ENCODE assay signal across 9 mouse cellular contexts in the genomic region with DNA sequence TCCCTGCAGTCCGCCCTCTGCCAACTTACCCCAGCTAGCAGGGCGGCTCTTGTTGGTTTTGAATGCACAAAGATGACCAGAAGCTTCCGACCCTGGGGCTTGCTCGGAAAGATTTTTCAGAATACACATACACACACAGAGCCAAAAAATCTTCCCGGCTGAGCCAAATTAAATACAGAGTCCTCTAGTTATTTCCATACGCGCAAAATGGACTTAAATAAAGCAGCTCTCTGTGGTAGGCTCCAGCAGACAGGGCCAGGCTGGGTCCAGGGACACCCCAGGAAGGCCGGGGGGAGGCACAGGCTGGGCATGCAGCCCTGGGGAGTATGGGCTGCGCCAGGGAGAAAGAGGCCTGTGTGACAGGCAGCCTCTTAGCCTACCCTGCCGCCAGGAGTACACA.
DNase-seq lines count a peak whose midpoint lies in the region; ATAC-seq lines count a peak whose summit lies in the region.
"Had no signal": no experiment of that assay in that cellular context is flagged by ENCODE, and none has a peak within 500 bp of the region (broad histone marks: within the 10 kb centered on the region; RNA-seq: fewer than 3 reads in every experiment).

No protein-coding gene starts in this region.

- 87% methylated on average over 10 of the region's 10 CpGs for WGBS in forebrain, embryonic 10.5 days
- WGBS in forebrain, embryonic 11.5 days, result 91% methylated on average over 10 of the region's 10 CpGs
- 81% methylated on average over 10 of the region's 10 CpGs for WGBS in heart, embryonic 10.5 days

- no peak overlapping the region for H3K9ac ChIP-seq in forebrain, embryonic 11.5 days (ENCODE audit: low read length)

- ATAC-seq in forebrain, embryonic 11.5 days (replicated peaks; ENCODE audit: low FRiP score), result no peak
- no peak for ATAC-seq in megakaryocyte-erythroid progenitor cell, adult 5-6 weeks (replicated peaks; ENCODE audit: low FRiP score, low TSS enrichment, poor library complexity, severe bottlenecking)

- H3K4me1 ChIP-seq in forebrain, embryonic 10.5 days, result peaks cover 51% of the 10 kb centered on the region
- peaks cover 9% of the 10 kb centered on the region for H3K4me1 ChIP-seq in forebrain, embryonic 11.5 days (replicated peaks; ENCODE audit: control insufficient read depth, insufficient read depth, low read length)
- H3K4me1 ChIP-seq in heart, embryonic 10.5 days, result peaks cover 97% of the 10 kb centered on the region

- H3K4me3 ChIP-seq in forebrain, embryonic 10.5 days, result no peak overlapping the region
- H3K4me3 ChIP-seq in forebrain, embryonic 11.5 days (ENCODE audit: low read depth, low read length), result no peak overlapping the region
- no peak overlapping the region for H3K4me3 ChIP-seq in heart, embryonic 10.5 days

- no peak for DNase-seq in forebrain, embryonic 10.5 days (ENCODE audit: extremely low spot score, low spot score)
- no peak for DNase-seq in forebrain, embryonic 11.5 days (ENCODE audit: low spot score)
- DNase-seq in brain, adult 2 months (ENCODE audit: low read depth, low spot score), result peak; percentile 69
- DNase-seq in heart, embryonic 10.5 days (ENCODE audit: low spot score), result no peak
- peak; percentile 58 for DNase-seq in left cerebral cortex, postnatal 4 days
- DNase-seq in right cerebral cortex, postnatal 25 days, result peak; percentile 48
- no peak for DNase-seq in thymus, postnatal 4 days

- peak overlapping the region; percentile 27; the same call in 1 of the 2 replicates for H3K27ac ChIP-seq in forebrain, embryonic 10.5 days
- H3K27ac ChIP-seq in forebrain, embryonic 11.5 days (ENCODE audit: low read depth, low read length), result no peak overlapping the region
- peak overlapping the region; percentile 43; the same call in 1 of the 2 replicates for H3K27ac ChIP-seq in heart, embryonic 10.5 days
- H3K27ac ChIP-seq: macrophage had no signal

- no peak overlapping the region for H3K4me2 ChIP-seq in forebrain, embryonic 11.5 days (ENCODE audit: low read depth, low read length, severe bottlenecking)

- no peaks in the 10 kb centered on the region for H3K27me3 ChIP-seq in forebrain, embryonic 10.5 days (ENCODE audit: poor library complexity, severe bottlenecking)
- H3K27me3 ChIP-seq in forebrain, embryonic 11.5 days (ENCODE audit: control insufficient read depth, insufficient read depth, low read length), result no peaks in the 10 kb centered on the region
- no peaks in the 10 kb centered on the region for H3K27me3 ChIP-seq in heart, embryonic 10.5 days (ENCODE audit: insufficient read depth, poor library complexity, severe bottlenecking)

- no peaks in the 10 kb centered on the region for H3K9me3 ChIP-seq in forebrain, embryonic 10.5 days
- no peaks in the 10 kb centered on the region for H3K9me3 ChIP-seq in forebrain, embryonic 11.5 days (ENCODE audit: control insufficient read depth, low read length)
- no peaks in the 10 kb centered on the region for H3K9me3 ChIP-seq in heart, embryonic 10.5 days

- intact Hi-C loops in left cerebral cortex, postnatal 4 days (cut with DNase I), result no loop called here

- H3K36me3 ChIP-seq in forebrain, embryonic 10.5 days (replicated peaks), result no peaks in the 10 kb centered on the region
- H3K36me3 ChIP-seq in forebrain, embryonic 11.5 days (ENCODE audit: control insufficient read depth, insufficient read depth, low read length), result no peaks in the 10 kb centered on the region
- no peaks in the 10 kb centered on the region for H3K36me3 ChIP-seq in heart, embryonic 10.5 days

Comparison
In these comparisons a context has a peak if more than half of its experiments do, and no peak if none do; other contexts are left out.
1. DNase-seq: peak in brain, adult 2 months (single experiment), left cerebral cortex, postnatal 4 days (single experiment) and right cerebral cortex, postnatal 25 days (single experiment); none in forebrain, embryonic 10.5 days (single experiment), forebrain, embryonic 11.5 days (single experiment), heart, embryonic 10.5 days (single experiment) and thymus, postnatal 4 days (single experiment).